9 mouse cellular contexts compared by ENCODE assay signal in the genomic region with DNA sequence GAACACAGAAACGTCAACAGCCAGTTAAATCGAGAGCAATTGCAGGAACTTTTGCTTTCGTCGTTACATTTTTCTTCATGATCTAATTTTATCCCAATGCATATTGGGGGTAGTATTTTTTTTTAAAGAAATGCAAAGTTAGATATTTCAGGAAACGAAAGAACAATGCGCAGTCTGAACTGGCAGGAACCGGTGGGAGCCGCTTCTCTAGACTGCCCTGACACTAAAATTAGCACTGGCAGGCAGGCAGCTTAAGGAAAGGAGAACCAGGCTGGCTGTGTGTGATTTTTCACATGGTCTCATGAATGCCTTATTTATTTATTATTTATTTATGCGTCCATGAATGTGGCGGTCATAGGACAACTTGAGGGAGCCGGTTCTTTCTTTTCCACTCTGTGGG. TPM values are rescaled to one million over a fixed set of nuclear protein-coding genes. Genes with fewer than 3 reads are reported as not detected.
DNase-seq lines count a peak whose midpoint lies in the region; ATAC-seq and TF ChIP-seq lines count a peak whose summit lies in the region.
"Had no signal": no experiment of that assay in that cellular context is flagged by ENCODE, and none has a peak within 500 bp of the region (broad histone marks: within the 10 kb centered on the region; RNA-seq: fewer than 3 reads in every experiment).

No protein-coding gene starts in this region.

- H3K27me3 ChIP-seq in limb, embryonic 14.5 days (ENCODE audit: control insufficient read depth, insufficient read depth, low read length): no peaks in the 10 kb centered on the region
- H3K27me3 ChIP-seq in limb, embryonic 10.5 days (ENCODE audit: low read depth, poor library complexity, severe bottlenecking): no peaks in the 10 kb centered on the region
- H3K27me3 ChIP-seq: forebrain, embryonic 13.5 days had no signal

- H3K4me1 ChIP-seq in limb, embryonic 14.5 days (ENCODE audit: control insufficient read depth, insufficient read depth, low read length): no peaks in the 10 kb centered on the region
- no peaks in the 10 kb centered on the region for H3K4me1 ChIP-seq in limb, embryonic 10.5 days
- H3K4me1 ChIP-seq in cortical plate, adult 2 months (ENCODE audit: control insufficient read depth, insufficient read depth, low read length): peaks cover 2% of the 10 kb centered on the region
- H3K4me1 ChIP-seq: forebrain, embryonic 13.5 days had no signal

- no peaks in the 10 kb centered on the region for H3K9me3 ChIP-seq in limb, embryonic 14.5 days (ENCODE audit: control insufficient read depth, low read length)
- H3K9me3 ChIP-seq in limb, embryonic 10.5 days (replicated peaks): no peaks in the 10 kb centered on the region

- no peak overlapping the region for H3K4me2 ChIP-seq in limb, embryonic 14.5 days (replicated peaks; ENCODE audit: low read depth, low read length, severe bottlenecking)
- H3K4me2 ChIP-seq: forebrain, embryonic 13.5 days had no signal

- 80% methylated on average over 11 of the region's 11 CpGs for WGBS in limb, embryonic 14.5 days
- 91% methylated on average over 11 of the region's 11 CpGs for WGBS in limb, embryonic 10.5 days

- no peak; the same call in 1 of the 2 replicates for ATAC-seq in limb, embryonic 14.5 days (ENCODE audit: low FRiP score, low read depth)
- ATAC-seq: forebrain, embryonic 13.5 days had no signal

- no peak for TF ChIP-seq CTCF in cortical plate, adult 2 months (IDR thresholded peaks at IDR 0.05; ENCODE audit: extremely low read depth, insufficient read depth, low read length)

- no peak for TF ChIP-seq POLR2A in limb, embryonic 14.5 days (IDR thresholded peaks at IDR 0.05; ENCODE audit: borderline replicate concordance, extremely low read depth, insufficient read depth, insufficient read length)
- no peak for TF ChIP-seq POLR2A in cortical plate, adult 2 months (IDR thresholded peaks at IDR 0.05; ENCODE audit: extremely low read depth, insufficient read depth, low read length)

- no peak overlapping the region; the same call in 1 of the 2 replicates for H3K27ac ChIP-seq in limb, embryonic 14.5 days (replicated peaks; ENCODE audit: low read depth, low read length)
- no peak overlapping the region for H3K27ac ChIP-seq in limb, embryonic 10.5 days
- H3K27ac ChIP-seq in cortical plate, adult 2 months (ENCODE audit: insufficient read depth, low read length): peak overlapping the region; percentile 70
- H3K27ac ChIP-seq: forebrain, embryonic 13.5 days had no signal

- no peaks in the 10 kb centered on the region for H3K36me3 ChIP-seq in limb, embryonic 14.5 days (ENCODE audit: control insufficient read depth, insufficient read depth, low read length)
- no peaks in the 10 kb centered on the region for H3K36me3 ChIP-seq in limb, embryonic 10.5 days

- H3K4me3 ChIP-seq in limb, embryonic 14.5 days (replicated peaks; ENCODE audit: low read length): no peak overlapping the region
- no peak overlapping the region for H3K4me3 ChIP-seq in limb, embryonic 10.5 days
- H3K4me3 ChIP-seq in cortical plate, adult 2 months (ENCODE audit: insufficient read depth, low read length): 0 out of 2 replicates have a peak overlapping the region, but pooled peaks have one; percentile 9
- H3K4me3 ChIP-seq: forebrain, embryonic 13.5 days had no signal

- H3K9ac ChIP-seq in limb, embryonic 14.5 days (ENCODE audit: low read depth, low read length, severe bottlenecking): no peak overlapping the region
- H3K9ac ChIP-seq: forebrain, embryonic 13.5 days had no signal

- DNase-seq in limb, embryonic 14.5 days (ENCODE audit: low spot score): peak; percentile 9
- DNase-seq in limb, embryonic 10.5 days (ENCODE audit: low spot score): no peak
- peak; percentile 61 for DNase-seq in kidney, adult 18-20 months
- peak; percentile 28 to 33 for DNase-seq in monocyte, adult 2 months (ENCODE audit: low read depth in 1 of 2, low spot score in 2 of 2)
- DNase-seq in cerebellum, adult 8-10 months: no peak
- DNase-seq in thymus, postnatal 4 days: no peak
- no peak for DNase-seq in adrenal gland, postnatal 10 days

RNA-seq across cellular contexts. Expression of a gene that starts 44.3 kb away (rescaled TPM):
- polyA plus RNA-seq in limb, embryonic 14.5 days (2012; rRNA removed): 35.7 and 36.1 TPM in 2 replicates
- polyA plus RNA-seq in limb, embryonic 14.5 days (2014; fragmentation: Nextera tagmentation; extraction: Ambion mirVana): 23.3 and 25.2 TPM in 2 replicates
- 18.5 and 18.8 TPM in 2 replicates for polyA plus RNA-seq in limb, embryonic 10.5 days (2016; fragmentation: Nextera tagmentation; extraction: Ambion mirVana)
- polyA plus RNA-seq in cortical plate, adult 2 months (2012; rRNA removed): 35.2 and 38.1 TPM in 2 replicates
- 10 to 100 TPM; 55.9 to 63.7 TPM for total RNA-seq in adrenal gland, postnatal 10 days (2021)

Comparison
In these comparisons a context has a peak if more than half of its experiments do, and no peak if none do; other contexts are left out.
1. DNase-seq: peak in limb, embryonic 14.5 days (single experiment), kidney, adult 18-20 months (single experiment) and monocyte, adult 2 months (2 of 2); none in limb, embryonic 10.5 days (single experiment), cerebellum, adult 8-10 months (single experiment), thymus, postnatal 4 days (single experiment) and adrenal gland, postnatal 10 days (single experiment).